Mouse (Mus musculus): ENCODE results near the gene 4930404N11Rik.
A peak's percentile ranks its signal among the peaks of the same experiment; 100 is the strongest.

The 4930404N11Rik gene

DNA sequence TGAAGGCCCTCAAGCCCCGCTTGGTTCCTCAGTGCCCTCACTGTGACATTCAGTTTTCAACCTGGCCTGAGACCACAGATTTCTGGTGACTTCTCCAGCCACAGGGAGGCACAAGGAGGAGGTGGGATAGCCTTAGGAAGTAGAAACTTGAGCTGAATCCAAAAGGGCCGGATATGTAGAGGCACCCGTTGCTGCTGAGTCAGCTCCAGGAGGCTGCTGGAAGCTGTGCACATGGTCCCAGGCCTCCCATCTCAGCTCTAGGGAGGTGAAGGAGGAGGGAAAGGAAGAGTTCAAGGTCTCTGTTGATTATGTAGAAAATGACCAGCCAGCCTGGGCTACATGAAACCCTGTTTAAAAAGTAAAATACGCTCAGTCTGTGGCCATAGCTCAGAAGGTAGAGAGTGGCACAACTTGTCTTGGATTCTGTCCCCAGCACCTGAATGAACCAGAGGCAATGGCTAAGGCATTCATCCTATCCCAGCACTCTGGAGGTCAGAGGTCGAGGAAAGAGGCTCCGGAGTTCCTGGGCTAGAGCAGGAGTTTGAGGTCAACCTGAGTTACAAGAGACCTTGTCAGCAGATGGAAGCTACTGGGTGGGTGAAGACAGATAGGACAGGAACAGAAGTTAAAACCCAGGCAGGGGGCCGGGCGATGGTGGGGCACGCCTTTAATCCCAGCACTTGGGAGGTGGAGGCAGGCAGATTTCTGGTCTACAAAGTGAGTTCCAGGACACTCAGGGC lies 10.7 kb downstream of the 4930404N11Rik start:
- DNase-seq (ENCODE audit: inconsistent ontology term): no peak

DNA sequence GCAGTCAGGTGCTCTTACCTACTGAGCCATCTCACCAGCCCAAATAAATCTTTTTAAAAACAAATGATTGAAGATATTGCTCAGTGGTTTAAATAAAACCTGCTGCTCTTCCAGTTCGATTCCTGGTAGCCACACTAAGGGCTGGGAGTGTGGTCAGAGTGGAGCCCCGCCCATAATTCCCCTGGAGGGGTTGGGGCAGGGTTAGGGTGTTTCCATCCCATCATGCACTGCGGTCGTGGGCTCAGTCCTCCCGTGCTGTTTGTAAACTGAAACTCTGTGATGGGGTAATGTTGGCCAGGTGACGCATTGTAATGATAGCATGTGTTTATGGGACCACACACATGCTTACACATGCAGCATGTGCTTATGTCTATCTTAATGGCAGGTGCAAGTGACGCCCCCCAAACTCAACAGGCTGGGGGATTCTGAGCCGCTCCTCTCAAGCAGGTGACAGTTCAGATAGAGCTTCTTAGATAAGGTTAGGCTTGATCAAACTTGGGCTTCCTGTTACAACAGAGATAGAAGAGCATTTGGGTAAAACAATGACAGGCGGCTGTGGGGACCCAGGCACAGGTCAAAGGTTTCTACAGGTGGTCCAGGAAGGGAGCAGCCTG lies 13.8 kb downstream of the 4930404N11Rik start:
- DNase-seq (ENCODE audit: inconsistent ontology term): no peak

DNA sequence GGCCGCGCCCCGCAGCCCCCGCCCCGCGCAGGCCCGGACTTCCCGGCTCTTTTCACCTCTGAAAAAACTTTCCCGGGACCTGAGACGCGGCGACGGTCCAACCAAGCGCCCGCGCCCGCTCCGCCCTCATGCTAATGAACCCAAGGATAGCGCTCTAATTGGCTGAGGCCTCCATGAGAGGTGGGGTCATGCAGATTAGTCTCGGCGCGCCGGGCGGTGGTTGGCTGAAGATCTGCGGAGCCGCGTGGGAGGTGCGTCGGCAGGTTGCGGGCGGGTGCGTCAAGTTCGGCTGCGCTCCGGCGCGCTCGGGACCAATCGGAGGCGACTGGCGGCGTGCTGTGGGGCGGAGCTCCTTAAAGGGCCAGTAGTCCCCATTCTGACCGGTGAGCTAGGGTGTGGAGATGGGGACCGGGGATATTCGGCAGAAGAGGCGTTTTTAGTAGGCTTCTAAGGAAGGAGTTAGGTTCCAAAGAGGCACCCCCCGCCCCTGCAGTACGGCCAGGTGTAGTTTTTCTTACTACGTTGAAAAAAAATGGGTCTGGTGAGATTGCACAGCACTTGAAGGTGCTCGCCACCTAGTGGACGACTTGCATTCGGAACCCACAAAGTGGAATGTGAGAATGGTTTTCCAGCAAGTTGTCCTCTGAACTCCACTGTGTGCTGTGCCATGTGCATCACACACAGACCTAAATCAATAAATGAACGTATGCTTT lies 15.1 kb downstream of the 4930404N11Rik start, which contains the start of gene Hmg20b:
Gene Hmg20b, minus strand, starts transcription at position 130 of the 713 bp plus-strand sequence.
- DNase-seq (ENCODE audit: inconsistent ontology term): peak; percentile 100

DNA sequence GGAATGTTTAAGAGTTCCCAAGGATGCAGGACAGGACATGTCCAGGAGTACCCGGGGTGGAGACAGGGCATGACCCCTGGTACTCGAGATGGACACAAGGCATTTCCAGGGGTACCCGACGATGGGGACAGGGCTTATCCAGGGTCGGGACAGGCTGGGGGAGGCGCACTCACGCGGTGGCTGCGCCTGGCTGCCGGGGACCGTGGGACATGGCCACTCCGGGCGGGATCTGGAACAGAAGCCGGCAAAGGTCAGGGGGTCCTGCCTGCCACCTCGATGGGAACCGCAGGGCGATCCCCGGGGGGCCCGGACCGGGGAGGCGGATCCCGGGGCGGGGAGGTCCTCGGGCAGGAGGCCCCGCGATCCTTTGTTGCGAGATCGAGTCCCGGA lies 15.7 kb downstream of the 4930404N11Rik start:
- DNase-seq (ENCODE audit: inconsistent ontology term): no peak

DNA sequence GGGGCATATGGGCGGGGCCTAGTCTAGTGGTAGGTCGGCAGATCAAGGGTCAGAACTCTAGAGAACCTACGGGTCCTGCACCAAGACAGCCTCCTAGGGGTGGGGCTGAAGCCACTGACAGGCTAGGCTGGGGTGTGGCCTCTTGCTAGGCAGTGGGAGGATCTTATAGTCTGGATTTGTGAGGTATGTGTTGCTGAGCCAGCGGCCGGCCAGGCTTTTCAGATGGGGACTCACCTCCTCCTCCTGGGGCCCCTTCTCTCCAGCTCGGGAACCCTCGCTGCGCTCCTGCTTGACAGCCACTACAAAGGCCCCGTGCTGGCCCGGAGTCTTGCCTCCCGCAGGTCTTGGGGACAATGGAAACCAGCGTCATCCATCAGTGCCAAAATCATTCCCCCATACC lies 16.5 kb downstream of the 4930404N11Rik start:
- peak; percentile 39 for DNase-seq (ENCODE audit: inconsistent ontology term)

DNA sequence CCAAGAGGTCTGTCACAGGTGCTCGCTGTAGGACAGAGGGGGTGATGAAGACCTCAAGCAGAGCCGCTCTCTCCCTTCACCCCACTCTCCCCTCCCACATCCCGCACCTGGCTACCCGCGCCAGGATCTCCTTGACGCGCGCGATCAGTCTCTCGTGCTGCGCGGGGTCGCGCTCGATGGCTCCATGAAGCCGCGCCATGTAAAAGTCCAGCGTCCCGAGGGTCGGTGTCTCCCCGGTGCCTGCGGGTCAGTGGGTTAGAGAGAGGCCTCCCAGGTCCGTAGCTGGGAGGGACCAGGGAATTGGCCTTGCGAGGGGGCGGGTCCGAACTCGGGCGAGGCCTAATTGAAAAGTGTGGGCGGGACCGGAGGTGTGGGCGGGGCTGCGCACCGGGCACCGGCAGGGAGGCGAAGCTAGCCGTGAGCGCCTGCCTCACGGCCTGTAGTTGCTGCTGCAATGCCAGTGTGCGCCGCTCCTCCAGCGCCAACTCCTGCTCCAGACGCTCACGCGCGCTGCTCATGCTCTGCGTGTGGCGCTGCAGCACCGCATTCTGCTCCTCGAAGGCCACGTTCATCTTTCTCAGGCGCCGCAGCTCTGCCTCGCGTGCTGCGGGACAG lies 19.1 kb downstream of the 4930404N11Rik start:
- DNase-seq (ENCODE audit: inconsistent ontology term): peak; percentile 53

DNA sequence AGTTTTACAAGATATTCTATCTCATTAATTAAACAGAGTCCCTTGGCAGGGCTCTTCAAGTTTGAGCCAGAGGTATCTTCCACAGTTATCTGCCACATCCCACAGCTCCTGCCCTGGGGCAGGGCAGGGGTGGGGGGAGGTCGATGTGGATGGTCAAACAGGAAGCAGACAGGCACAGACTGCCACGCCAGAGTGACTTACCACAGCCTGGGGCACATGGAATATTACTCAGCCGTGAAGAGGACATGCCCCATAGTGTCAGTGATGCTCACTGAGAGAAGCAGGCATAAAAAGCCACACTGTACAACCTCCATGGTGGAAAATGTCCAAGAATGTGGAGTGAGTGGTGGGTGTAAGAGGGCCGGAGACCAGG lies 20.5 kb downstream of the 4930404N11Rik start:
- DNase-seq (ENCODE audit: inconsistent ontology term): peak; percentile 31

DNA sequence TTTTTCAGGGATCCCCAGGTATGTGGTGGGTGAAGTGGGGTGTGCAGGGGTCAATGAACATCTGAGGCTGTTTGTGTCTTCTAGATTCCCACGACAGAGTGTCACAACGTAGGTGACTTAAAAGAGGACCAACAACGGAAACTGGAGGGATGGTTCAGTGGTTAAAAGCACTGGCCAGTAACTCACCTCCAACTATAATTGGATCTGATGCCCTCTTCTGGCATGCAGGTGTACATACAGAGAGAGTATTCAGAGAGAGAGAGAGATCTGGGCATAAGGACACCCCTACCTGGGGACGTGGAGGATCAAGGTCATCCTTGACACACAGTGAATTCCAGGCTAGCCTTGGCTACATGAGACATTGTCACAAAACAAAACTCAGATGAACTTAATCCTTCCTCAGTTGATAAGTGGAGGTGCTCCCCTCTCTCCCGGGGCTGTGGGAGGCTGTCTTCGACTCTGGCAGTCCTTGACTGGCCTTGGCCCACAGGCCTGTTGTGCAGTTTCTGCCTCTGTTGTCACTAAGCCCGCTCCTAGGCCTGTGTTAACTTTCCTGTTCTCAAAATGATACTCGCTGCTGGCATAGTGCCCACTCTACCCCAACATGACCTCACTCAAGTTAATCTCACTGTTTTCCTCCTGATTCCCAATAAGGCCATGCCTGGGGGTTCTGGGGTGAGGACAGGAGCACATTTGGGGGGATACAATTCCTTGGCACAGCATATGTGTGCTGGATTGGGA lies 21.0 kb downstream of the 4930404N11Rik start:
- DNase-seq (ENCODE audit: inconsistent ontology term): no peak

DNA sequence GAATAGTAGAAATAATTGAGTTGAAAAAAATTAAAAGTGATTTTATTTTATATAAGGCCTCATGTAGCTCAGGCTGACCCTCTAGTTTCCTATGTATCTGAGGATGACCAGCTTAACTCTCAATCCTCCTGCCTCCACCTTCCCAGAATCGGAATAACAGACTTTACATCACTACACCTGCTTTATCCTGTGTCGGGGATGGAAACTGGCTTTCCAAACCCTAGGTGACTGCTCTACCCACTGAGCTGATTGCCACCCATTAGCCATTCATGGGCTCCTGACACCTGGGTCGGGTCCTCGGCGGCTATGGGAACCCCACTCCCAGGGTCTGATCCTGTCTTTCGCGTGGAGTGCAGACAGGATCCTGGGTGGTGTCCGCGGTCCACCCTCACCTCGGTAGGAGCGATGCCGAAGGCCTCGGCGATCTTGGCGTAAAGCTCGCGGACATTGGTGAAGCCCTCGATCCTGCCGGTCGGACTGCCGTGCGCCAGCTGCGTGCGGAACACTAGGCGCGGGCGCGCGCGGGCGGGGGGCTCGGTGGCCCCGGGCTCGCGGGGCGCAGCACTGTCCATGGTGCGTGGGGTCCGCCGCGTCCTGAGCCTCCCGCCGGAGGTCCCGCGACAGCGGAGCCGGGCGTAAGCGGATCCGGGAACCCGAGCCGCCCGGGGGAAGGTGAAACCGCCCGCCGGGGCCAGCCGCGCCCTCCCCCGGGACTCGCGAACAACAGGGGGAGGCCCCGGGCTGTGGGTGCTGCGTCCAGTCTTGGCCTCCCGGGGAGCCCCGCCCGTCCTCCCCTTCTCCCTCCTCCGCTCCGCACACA lies 22.7 kb downstream of the 4930404N11Rik start, which contains the start of gene Gipc3:
Gene Gipc3, minus strand, starts transcription at position 581 of the 820 bp plus-strand sequence.
- DNase-seq (ENCODE audit: inconsistent ontology term): no peak

DNA sequence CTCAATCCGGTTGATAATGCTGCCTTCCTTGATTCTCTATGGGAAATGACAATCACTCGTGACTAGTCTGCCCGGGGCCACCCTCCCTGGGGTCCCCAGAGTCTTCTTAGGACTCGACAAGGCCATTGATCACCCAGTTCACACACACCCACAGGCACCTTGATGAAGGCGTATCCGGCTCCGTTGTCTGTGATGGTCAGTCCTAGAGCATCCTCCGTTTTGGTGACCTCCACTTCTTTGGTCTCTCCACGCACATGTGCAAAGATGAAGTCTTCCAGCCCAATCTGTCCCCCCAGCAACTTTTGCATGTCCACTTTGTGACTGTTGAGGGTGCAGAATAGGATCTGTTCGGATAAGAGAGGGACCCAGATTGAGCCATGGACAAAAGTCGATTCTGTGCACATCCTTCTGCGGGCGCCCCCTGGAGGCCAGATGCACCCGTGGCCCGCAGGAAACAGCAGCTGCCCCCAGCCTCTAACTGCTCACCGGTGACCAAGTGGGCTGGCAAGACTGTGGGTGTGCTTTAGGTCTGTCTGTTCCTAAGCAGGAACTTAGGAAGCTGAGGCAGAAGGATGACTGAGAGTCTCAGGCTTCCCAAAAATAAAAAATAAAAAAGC lies 24.2 kb downstream of the 4930404N11Rik start:
- peak; percentile 65 for DNase-seq (ENCODE audit: inconsistent ontology term)

DNA sequence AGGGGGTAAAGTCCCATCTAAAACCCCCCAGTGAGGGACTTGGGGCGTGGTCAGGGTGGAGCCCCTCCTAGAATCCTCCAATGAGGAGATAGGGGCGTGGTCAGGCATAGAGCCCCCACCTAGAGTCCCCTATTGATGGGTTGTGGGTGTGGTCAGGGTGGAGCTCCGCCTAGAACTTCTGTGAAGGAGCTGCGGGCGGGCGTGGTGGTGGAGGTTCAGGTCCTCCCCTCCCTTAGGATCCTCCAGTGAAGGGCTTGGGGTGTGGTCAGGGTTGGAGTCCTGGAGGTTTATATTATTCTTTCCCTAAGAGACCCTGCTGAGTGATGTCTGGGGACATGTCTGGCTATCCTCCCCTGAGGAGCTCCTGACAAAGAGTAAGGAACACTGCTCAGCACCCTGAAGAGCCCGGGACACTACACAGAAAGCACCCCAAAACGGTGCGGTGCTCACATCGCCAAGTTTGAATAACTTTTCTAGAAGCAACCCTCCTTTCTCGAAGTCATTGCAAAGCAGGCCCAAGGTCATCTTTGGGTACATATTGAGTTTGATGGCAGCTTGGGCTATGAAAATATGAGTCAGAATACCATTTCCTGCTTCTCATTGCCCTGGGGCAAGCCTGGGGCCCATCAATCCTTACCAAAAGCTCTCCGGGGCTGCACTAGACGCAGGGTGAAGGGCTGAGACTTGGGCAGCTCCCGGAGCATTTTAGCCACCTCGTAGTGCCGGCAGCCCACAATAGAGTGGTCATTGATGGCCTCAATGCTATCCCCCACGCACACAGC lies 24.9 kb downstream of the 4930404N11Rik start:
- DNase-seq (ENCODE audit: inconsistent ontology term): no peak

DNA sequence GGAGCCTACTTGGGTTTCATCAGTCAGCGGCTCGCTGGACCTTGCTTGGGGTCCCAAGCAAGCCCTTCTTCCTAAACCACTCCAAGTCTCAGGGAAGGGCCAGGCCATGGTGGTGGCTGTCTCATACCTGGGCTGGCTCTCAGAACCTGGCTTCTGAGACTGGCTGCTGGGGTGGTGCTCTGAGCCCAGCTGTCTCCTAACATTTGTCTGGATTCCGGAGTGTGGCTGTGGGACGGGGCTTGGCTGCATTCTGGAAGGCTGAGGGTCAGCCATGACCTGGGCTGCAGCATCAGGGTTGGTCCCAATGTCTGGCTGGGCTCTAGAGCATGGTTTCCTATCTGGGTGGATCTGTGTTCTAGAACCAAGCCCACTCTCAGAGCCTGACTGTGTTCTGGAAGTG lies 29.1 kb downstream of the 4930404N11Rik start:
- DNase-seq (ENCODE audit: inconsistent ontology term): no peak

DNA sequence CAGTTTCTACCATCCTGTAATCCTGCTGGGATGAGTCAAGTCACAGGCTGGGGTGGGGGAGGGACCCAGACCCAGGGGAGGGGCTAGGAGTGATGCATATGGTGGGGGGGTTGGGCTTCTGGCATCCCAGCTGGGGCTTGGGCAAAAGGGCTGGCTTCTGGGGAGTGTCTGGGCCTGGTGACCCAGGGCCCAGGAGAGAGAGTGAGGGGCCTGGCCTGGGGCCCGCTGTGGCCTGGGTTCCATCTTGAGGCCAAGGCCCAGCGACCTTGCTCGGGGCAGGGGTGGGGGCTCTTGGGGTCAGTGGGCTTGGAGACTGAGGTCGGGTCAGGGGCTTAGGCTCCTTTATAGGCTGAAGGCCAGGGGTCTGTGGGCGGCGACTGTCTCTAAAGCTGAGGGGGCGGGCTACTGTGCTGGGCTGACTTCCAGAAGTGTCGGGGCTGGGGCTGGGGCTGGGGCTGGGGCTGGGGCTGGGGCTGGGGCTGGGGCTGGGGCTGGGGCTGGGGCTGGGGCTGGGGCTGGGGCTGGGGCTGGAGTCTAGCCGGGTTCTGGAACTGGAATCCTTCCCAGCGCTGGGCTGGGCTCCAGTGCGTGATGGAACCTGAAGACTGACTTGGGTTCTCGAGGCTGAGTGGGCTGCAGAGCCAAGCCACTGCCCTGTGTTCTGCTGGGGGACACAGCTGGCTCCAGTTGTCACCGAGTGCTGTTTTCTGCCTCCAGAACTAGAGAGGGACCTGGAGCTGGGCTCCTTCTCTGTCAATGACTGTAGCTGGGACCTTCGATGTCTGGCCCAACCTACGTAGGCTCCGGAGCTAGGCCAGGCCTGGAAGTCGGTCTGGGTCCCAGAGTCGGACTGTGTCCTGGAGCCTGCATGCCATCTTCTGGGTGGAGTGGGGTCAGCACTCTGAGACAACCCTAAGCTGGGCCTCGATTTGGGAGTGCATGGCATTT lies 29.9 kb downstream of the 4930404N11Rik start:
- DNase-seq (ENCODE audit: inconsistent ontology term): peak; percentile 60

DNA sequence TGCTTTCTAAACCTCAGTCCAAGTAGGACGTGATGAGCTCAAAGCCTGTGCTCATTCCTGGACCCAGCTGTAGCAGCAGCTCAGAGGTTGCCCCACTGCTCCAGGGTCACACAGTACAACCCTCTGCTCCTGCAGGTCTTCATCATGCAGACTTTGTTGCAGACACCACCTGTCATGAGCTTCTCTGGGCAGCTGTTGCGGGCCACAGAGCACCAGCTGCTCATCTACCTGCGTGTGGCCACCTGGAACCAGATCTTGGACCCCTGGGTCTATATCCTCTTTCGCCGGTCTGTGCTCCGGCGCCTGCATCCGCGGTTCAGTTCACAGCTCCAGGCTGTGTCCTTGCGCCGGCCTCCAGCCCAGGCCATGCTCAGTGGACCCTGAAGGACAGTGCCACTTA lies 31.3 kb downstream of the 4930404N11Rik start:
- DNase-seq (ENCODE audit: inconsistent ontology term): no peak

DNA sequence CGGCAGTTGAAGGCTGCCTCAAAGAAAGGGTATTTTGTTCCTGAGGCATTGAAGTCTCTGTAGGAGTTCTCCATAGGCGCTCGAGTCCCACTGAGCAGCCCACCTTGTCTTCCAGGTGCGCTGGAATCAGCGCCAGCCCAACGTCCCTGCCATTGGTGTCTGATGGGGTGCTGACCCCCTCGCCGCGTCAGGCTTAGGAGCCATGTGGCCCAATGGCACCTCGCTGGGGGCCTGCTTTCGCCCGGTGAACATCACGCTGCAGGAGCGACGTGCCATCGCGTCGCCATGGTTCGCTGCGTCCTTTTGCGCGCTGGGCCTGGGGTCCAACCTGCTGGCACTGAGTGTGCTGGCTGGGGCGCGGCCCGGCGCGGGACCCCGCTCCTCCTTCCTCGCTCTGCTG lies 33.3 kb downstream of the 4930404N11Rik start:
- no peak for DNase-seq (ENCODE audit: inconsistent ontology term)

DNA sequence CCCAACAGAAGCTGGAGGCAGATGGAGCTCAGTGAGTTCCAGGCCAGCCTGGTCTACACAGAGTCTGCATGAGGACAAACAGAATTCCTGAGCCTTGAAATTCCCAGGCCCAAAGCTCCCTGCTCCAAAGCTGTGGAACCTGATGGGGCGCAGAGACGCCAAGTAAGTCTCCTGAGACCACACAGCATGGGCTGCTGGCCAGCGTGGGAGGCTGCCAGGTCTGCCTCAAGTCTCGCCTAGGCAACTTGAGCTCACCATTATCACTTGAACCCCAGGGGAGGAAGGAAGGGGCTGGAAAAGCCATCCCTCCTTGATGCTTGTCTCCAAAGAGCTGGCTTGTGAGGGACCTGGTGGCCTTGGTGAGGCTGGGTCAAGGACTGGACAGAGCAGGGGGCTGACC lies 35.6 kb downstream of the 4930404N11Rik start:
- no peak for DNase-seq (ENCODE audit: inconsistent ontology term)

DNA sequence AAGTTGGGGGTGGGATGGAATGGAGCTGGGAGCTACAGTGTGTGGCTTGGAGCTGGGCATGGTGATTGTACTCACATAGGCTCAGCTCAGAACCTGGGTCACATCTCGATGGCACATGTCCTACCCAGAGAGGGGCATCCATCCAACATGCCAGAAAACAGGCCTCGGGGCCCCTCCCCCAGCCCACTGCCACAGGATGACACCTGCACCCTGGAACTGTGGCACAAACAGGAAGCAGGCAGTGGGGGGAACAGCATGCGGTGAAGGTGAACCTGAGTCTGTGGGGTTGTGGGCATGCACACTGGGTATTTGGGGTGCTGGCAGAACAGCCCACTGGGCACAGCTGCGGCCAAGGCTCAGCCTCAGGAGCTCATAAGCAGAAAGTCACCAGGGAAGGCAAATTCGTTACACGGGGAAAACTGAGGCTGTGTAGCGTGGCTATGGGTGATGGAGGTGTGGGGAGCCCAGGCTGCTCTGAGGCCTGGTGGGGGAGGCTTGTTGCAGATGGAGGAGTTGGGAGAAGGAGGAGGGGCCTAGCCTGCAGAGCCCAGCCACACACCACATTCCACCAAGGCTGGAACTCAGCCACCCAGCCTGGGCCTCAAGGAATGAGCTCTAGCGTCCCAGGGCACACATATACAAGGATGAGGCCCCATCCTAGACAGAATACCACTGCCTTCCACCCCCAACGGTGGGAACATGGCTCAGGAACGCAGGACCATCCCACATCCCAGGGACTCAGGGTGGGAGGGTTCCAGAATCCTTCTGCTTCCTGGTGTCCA lies 36.2 kb downstream of the 4930404N11Rik start:
- peak; percentile 69 for DNase-seq (ENCODE audit: inconsistent ontology term)

DNA sequence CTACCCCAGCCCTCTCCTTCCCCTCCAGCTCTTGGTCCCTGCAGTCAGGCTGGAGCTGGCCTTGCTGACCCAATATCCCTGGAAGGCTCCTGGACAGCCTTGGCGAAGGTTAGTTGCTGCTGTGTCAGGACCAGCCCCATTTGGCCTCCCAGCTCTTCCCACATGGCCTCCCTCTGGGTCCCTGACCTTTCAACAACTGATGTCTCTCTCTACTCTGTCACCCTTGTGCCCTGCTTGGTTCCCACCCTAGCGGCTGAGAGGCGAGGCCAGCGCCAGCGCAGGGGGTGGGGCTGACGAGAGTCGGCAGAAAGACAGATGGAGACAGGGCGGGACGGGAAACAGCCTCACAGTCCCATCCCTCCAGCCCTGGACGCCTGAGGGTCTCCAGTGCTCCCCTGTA lies 37.2 kb downstream of the 4930404N11Rik start, which contains the start of gene Tbxa2r:
Gene Tbxa2r, plus strand, starts transcription at position 346 of the 400 bp plus-strand sequence.
- DNase-seq (ENCODE audit: inconsistent ontology term): no peak
